Comparison of ENCODE assay signal across 24 mouse cellular contexts in genomic region chr5:139805924-139806323, GRCm38 (mm10). TPM values are rescaled to one million over a fixed set of nuclear protein-coding genes. Genes with fewer than 3 reads are reported as not detected.
A peak's percentile ranks its signal among the peaks of the same experiment; 100 is the strongest.
DNase-seq lines count a peak whose midpoint lies in the region; ATAC-seq and TF ChIP-seq lines count a peak whose summit lies in the region.
"Had no signal": no experiment of that assay in that cellular context is flagged by ENCODE, and none has a peak within 500 bp of the region (broad histone marks: within the 10 kb centered on the region; RNA-seq: fewer than 3 reads in every experiment).

No protein-coding gene starts in this region.

- H3K27ac ChIP-seq in MEL (ENCODE audit: control insufficient read depth, low read depth, low read length), result no peak overlapping the region
- peak overlapping the region; percentile 100 for H3K27ac ChIP-seq in liver, embryonic 12.5 days
- H3K27ac ChIP-seq in gastrocnemius, adult 2 months, result no peak overlapping the region
- H3K27ac ChIP-seq in hindbrain, embryonic 13.5 days, result no peak overlapping the region
- H3K27ac ChIP-seq: layer of hippocampus, adult 2 months; neural tube, embryonic 12.5 days had no signal

- peaks cover 0 to 20% of the 10 kb centered on the region in 2 experiments; a peak in 2 of 4 replicates for H3K36me3 ChIP-seq in MEL (ENCODE audit: control insufficient read depth in 1 of 2, insufficient read depth in 2 of 2, low read length in 2 of 2)
- H3K36me3 ChIP-seq in liver, embryonic 12.5 days, result peaks cover 41% of the 10 kb centered on the region
- H3K36me3 ChIP-seq in hindbrain, embryonic 13.5 days, result peaks cover 10% of the 10 kb centered on the region

- H3K27me3 ChIP-seq in MEL (ENCODE audit: control insufficient read depth in 1 of 2, insufficient read depth in 2 of 2, low read length in 2 of 2), result no peaks in the 10 kb centered on the region
- no peaks in the 10 kb centered on the region for H3K27me3 ChIP-seq in liver, embryonic 12.5 days (replicated peaks)
- peaks cover 19% of the 10 kb centered on the region for H3K27me3 ChIP-seq in hindbrain, embryonic 13.5 days
- H3K27me3 ChIP-seq: neural tube, embryonic 12.5 days had no signal

- peak in 1 of 2 experiments; percentile 49; a peak in 2 of 4 replicates for TF ChIP-seq EP300 in MEL (IDR thresholded peaks at IDR 0.05; ENCODE audit: low read depth in 1 of 2, low read length in 2 of 2)

- WGBS in liver, embryonic 12.5 days (ENCODE audit: insufficient replicate concordance), result 74% methylated on average over 8 of the region's 8 CpGs
- 87% methylated on average over 8 of the region's 8 CpGs for WGBS in hindbrain, embryonic 13.5 days

- peak; percentile 7 for DNase-seq in heart, postnatal 4 days
- DNase-seq in heart, postnatal 25 days (ENCODE audit: low spot score), result no peak
- no peak for DNase-seq in MEL (ENCODE audit: low read depth, low spot score)
- peak; percentile 66 for DNase-seq in c-Kit-negative CD71-positive TER-119-positive erythroid progenitor cells, embryonic 14.5 days (ENCODE audit: low read depth, low spot score)
- no peak for DNase-seq in gastrocnemius, adult 2 months
- DNase-seq: adrenal gland, postnatal 36 days; cerebellum, postnatal 25 days; kidney, postnatal 10 days; left cerebral cortex, postnatal 4 days; lung, adult 2 months; lung, postnatal 36 days; thymus, postnatal 14 days had no signal

- H3K9me3 ChIP-seq in MEL (replicated peaks; ENCODE audit: insufficient read depth, low read length), result no peaks in the 10 kb centered on the region
- H3K9me3 ChIP-seq in liver, embryonic 12.5 days (replicated peaks), result no peaks in the 10 kb centered on the region; the same call in 1 of the 2 replicates
- H3K9me3 ChIP-seq in hindbrain, embryonic 13.5 days, result no peaks in the 10 kb centered on the region
- H3K9me3 ChIP-seq: neural tube, embryonic 12.5 days had no signal

- no peaks in the 10 kb centered on the region for H3K79me2 ChIP-seq in MEL (ENCODE audit: control insufficient read depth, insufficient read depth, low read length, poor library complexity)

- TF ChIP-seq RAD21 in MEL (IDR thresholded peaks at IDR 0.05; ENCODE audit: low read depth, low read length), result no peak

- peaks cover 6 to 32% of the 10 kb centered on the region in 2 experiments for H3K4me1 ChIP-seq in MEL (ENCODE audit: control insufficient read depth in 1 of 2, insufficient read depth in 2 of 2, low read length in 2 of 2)
- peaks cover 79% of the 10 kb centered on the region for H3K4me1 ChIP-seq in liver, embryonic 12.5 days
- H3K4me1 ChIP-seq in hindbrain, embryonic 13.5 days (replicated peaks), result peaks cover 9% of the 10 kb centered on the region

- no peak overlapping the region for H3K4me3 ChIP-seq in MEL (ENCODE audit: control insufficient read depth in 1 of 2, insufficient read depth in 1 of 2, low read depth in 2 of 2, low read length in 2 of 2)
- H3K4me3 ChIP-seq in liver, embryonic 12.5 days, result no peak overlapping the region
- H3K4me3 ChIP-seq in gastrocnemius, adult 2 months, result no peak overlapping the region
- no peak overlapping the region for H3K4me3 ChIP-seq in hindbrain, embryonic 13.5 days
- H3K4me3 ChIP-seq: layer of hippocampus, adult 2 months; neural tube, embryonic 12.5 days had no signal

- no peak; a peak in 1 of 6 replicates for TF ChIP-seq CTCF in MEL (IDR thresholded peaks at IDR 0.05 in 2 of 3, conservative IDR thresholded peaks at IDR 0.05 in 1 of 3; ENCODE audit: control insufficient read depth in 1 of 3, insufficient read depth in 1 of 3, low read depth in 2 of 3, low read length in 3 of 3, poor library complexity in 1 of 3, severe bottlenecking in 1 of 3)
- no peak for TF ChIP-seq CTCF in gastrocnemius, adult 2 months (IDR thresholded peaks at IDR 0.05)

- intact Hi-C loops in heart, postnatal 25 days (cut with DNase I), result no loop called here
- intact Hi-C loops in gastrocnemius, adult 2 months (cut with DNase I), result no loop called here

- peak overlapping the region; percentile 69 for H3K4me2 ChIP-seq in liver, embryonic 12.5 days
- H3K4me2 ChIP-seq in hindbrain, embryonic 13.5 days, result no peak overlapping the region
- H3K4me2 ChIP-seq: neural tube, embryonic 12.5 days had no signal

- TF ChIP-seq POLR2A in MEL (IDR thresholded peaks at IDR 0.05; ENCODE audit: control insufficient read depth in 1 of 2, insufficient read depth in 1 of 2, low read depth in 1 of 2, low read length in 2 of 2, poor library complexity in 1 of 2), result no peak

- peak; percentile 24 for ATAC-seq in liver, embryonic 12.5 days
- no peak for ATAC-seq in hindbrain, embryonic 13.5 days (ENCODE audit: low FRiP score)
- ATAC-seq: intestine, embryonic 16.5 days had no signal

- H3K9ac ChIP-seq in MEL (ENCODE audit: control insufficient read depth, low read depth, low read length, poor library complexity, severe bottlenecking), result no peak overlapping the region
- H3K9ac ChIP-seq in liver, embryonic 12.5 days, result peak overlapping the region; percentile 70
- H3K9ac ChIP-seq in hindbrain, embryonic 13.5 days, result no peak overlapping the region
- H3K9ac ChIP-seq: neural tube, embryonic 12.5 days had no signal

TF ChIP-seq in MEL, 35 proteins besides CTCF, POLR2A, EP300 and RAD21:
- TF ChIP-seq JUND (IDR thresholded peaks at IDR 0.05; ENCODE audit: low read depth, low read length) (no peak), TCF12 (IDR thresholded peaks at IDR 0.05; ENCODE audit: low read depth, low read length) (peak; percentile 33; the same call in 1 of the 2 replicates), TAL1 (IDR thresholded peaks at IDR 0.05; ENCODE audit: low read length) (peak; percentile 31; the same call in 1 of the 2 replicates), MAFK (IDR thresholded peaks at IDR 0.05; ENCODE audit: borderline replicate concordance, low read depth, low read length) (no peak)

RNA-seq across cellular contexts. Expression of gene Tmem184a, which starts 13.8 kb away (rescaled TPM):
- under 1 TPM; 0.07 to 0.14 TPM for total RNA-seq in heart, postnatal 4 days (2021)
- total RNA-seq in heart, postnatal 25 days (2021), result under 1 TPM; 0.16 to 0.17 TPM
- total RNA-seq in MEL (2012; rRNA removed), result 0.07 and 0.27 TPM in 2 replicates
- under 1 TPM in 1 of 2 experiments, not detected in 1; 0.10 TPM for polyA plus RNA-seq in MEL (2012; ENCODE audit: insufficient read depth in 1 of 2, insufficient read length in 2 of 2, low read depth in 1 of 2, low replicate concordance in 2 of 2, missing spikeins in 1 of 2)
- polyA plus RNA-seq in liver, embryonic 12.5 days (2016; fragmentation: Nextera tagmentation; extraction: Ambion mirVana), result 1.6 TPM in 2 replicates
- under 1 TPM; 0.87 to 0.95 TPM for total RNA-seq in gastrocnemius, adult 2 months (2021)
- 0.05 and 0.12 TPM in 2 replicates for polyA plus RNA-seq in hindbrain, embryonic 13.5 days (2015; fragmentation: Nextera tagmentation; extraction: Ambion mirVana)

RNA-seq across cellular contexts. Expression of gene Mafk, which starts 14.6 kb away (rescaled TPM):
- 10 to 100 TPM; 28.1 to 29.1 TPM for total RNA-seq in heart, postnatal 4 days (2021)
- 10 to 100 TPM; 30.2 to 30.9 TPM for total RNA-seq in heart, postnatal 25 days (2021)
- total RNA-seq in MEL (2012; rRNA removed), result 43.6 and 62.1 TPM in 2 replicates
- 10 to 100 TPM in 1 of 2 experiments, not detected in 1; 56.5 TPM for polyA plus RNA-seq in MEL (2012; ENCODE audit: insufficient read depth in 1 of 2, insufficient read length in 2 of 2, low read depth in 1 of 2, low replicate concordance in 2 of 2, missing spikeins in 1 of 2)
- 47.7 and 48.9 TPM in 2 replicates for polyA plus RNA-seq in liver, embryonic 12.5 days (2016; fragmentation: Nextera tagmentation; extraction: Ambion mirVana)
- 10 to 100 TPM; 14.9 to 23.8 TPM for total RNA-seq in gastrocnemius, adult 2 months (2021)
- polyA plus RNA-seq in hindbrain, embryonic 13.5 days (2015; fragmentation: Nextera tagmentation; extraction: Ambion mirVana), result 13.2 and 13.4 TPM in 2 replicates

RNA-seq across cellular contexts. Expression of gene Gm26938, which starts 20.3 kb away (rescaled TPM):
- total RNA-seq in heart, postnatal 4 days (2021), result not detected
- total RNA-seq in heart, postnatal 25 days (2021), result not detected
- total RNA-seq in MEL (2012; rRNA removed), result not detected in 2 replicates
- polyA plus RNA-seq in MEL (2012; ENCODE audit: insufficient read depth in 1 of 2, insufficient read length in 2 of 2, low read depth in 1 of 2, low replicate concordance in 2 of 2, missing spikeins in 1 of 2), result under 1 TPM in 1 of 2 experiments, not detected in 1; 0.11 TPM
- polyA plus RNA-seq in liver, embryonic 12.5 days (2016; fragmentation: Nextera tagmentation; extraction: Ambion mirVana), result not detected in 2 replicates
- not detected for total RNA-seq in gastrocnemius, adult 2 months (2021)
- not detected in 2 replicates for polyA plus RNA-seq in hindbrain, embryonic 13.5 days (2015; fragmentation: Nextera tagmentation; extraction: Ambion mirVana)
- total RNA-seq: adrenal gland, postnatal 36 days; gastrocnemius, adult 8-10 months; heart, adult 8-10 months; layer of hippocampus, adult 2 months; left cerebral cortex, adult 18-20 months; left cerebral cortex, postnatal 4 days; monocyte, adult 5-6 weeks had no signal
- polyA plus RNA-seq: hindbrain, embryonic 11.5 days; intestine, embryonic 16.5 days; lung, adult 2 months; neural tube, embryonic 12.5 days; small intestine, adult 2 months; stomach, embryonic 16.5 days had no signal

RNA-seq across cellular contexts. Expression of gene Psmg3, which starts 20.8 kb away (rescaled TPM):
- total RNA-seq in heart, postnatal 4 days (2021), result 10 to 100 TPM; 12.2 to 15.2 TPM
- 10 to 100 TPM; 10.2 to 11.1 TPM for total RNA-seq in heart, postnatal 25 days (2021)
- total RNA-seq in MEL (2012; rRNA removed), result 70.0 and 75.4 TPM in 2 replicates
- polyA plus RNA-seq in MEL (2012; ENCODE audit: insufficient read depth in 1 of 2, insufficient read length in 2 of 2, low read depth in 1 of 2, low replicate concordance in 2 of 2, missing spikeins in 1 of 2), result 10 to 100 TPM in 1 of 2 experiments, not detected in 1; 81.9 TPM
- 75.6 and 80.9 TPM in 2 replicates for polyA plus RNA-seq in liver, embryonic 12.5 days (2016; fragmentation: Nextera tagmentation; extraction: Ambion mirVana)
- total RNA-seq in gastrocnemius, adult 2 months (2021), result 10 to 100 TPM in 1 of 2 experiments, 1 to 10 TPM in 1; 7.7 to 10.6 TPM
- polyA plus RNA-seq in hindbrain, embryonic 13.5 days (2015; fragmentation: Nextera tagmentation; extraction: Ambion mirVana), result 73.5 and 78.7 TPM in 2 replicates

RNA-seq across cellular contexts. Expression of gene Ints1, which starts 30.4 kb away (rescaled TPM):
- 10 to 100 TPM; 50.6 to 54.8 TPM for total RNA-seq in heart, postnatal 4 days (2021)
- 10 to 100 TPM; 43.3 to 47.3 TPM for total RNA-seq in heart, postnatal 25 days (2021)
- total RNA-seq in MEL (2012; rRNA removed), result 77.9 and 82.5 TPM in 2 replicates
- 10 to 100 TPM in 1 of 2 experiments, not detected in 1; 89.2 TPM for polyA plus RNA-seq in MEL (2012; ENCODE audit: insufficient read depth in 1 of 2, insufficient read length in 2 of 2, low read depth in 1 of 2, low replicate concordance in 2 of 2, missing spikeins in 1 of 2)
- polyA plus RNA-seq in liver, embryonic 12.5 days (2016; fragmentation: Nextera tagmentation; extraction: Ambion mirVana), result 21.8 and 23.3 TPM in 2 replicates
- 10 to 100 TPM; 32.8 to 40.4 TPM for total RNA-seq in gastrocnemius, adult 2 months (2021)
- polyA plus RNA-seq in hindbrain, embryonic 13.5 days (2015; fragmentation: Nextera tagmentation; extraction: Ambion mirVana), result 24.7 and 27.3 TPM in 2 replicates

Comparison
In these comparisons a context has a peak if more than half of its experiments do, and no peak if none do; other contexts are left out.
1. DNase-seq: peak in heart, postnatal 4 days (single experiment) and c-Kit-negative CD71-positive TER-119-positive erythroid progenitor cells, embryonic 14.5 days (single experiment); none in heart, postnatal 25 days (single experiment), MEL (single experiment) and gastrocnemius, adult 2 months (single experiment).